Mouse (Mus musculus): Measurements from ENCODE around the gene Otoa. TPM values are rescaled to one million over a fixed set of nuclear protein-coding genes. Genes with fewer than 3 reads are reported as not detected.
A peak's percentile ranks its signal among the peaks of the same experiment; 100 is the strongest.

Gene Otoa
- polyA plus RNA-seq, 1 experiment from 2014 or later: 0.08 TPM

- DNase-seq (ENCODE audit: low spot score): no peak
- Histone ChIP-seq H3K4me1 (replicated peaks; ENCODE audit: insufficient read depth, low read length) (no peaks in the 10 kb centered on the region), H3K36me3 (ENCODE audit: insufficient read depth, low read length) (no peaks in the 10 kb centered on the region), H3K9me3 (replicated peaks; ENCODE audit: low read length) (no peaks in the 10 kb centered on the region), H3K27ac (no peak overlapping the region), H3K4me2 (ENCODE audit: low read length) (no peak overlapping the region), H3K9ac (ENCODE audit: low read depth, low read length) (no peak overlapping the region), H3K4me3 (replicated peaks; ENCODE audit: low read depth, low read length) (no peak overlapping the region), H3K27me3 (ENCODE audit: insufficient read depth, low read length) (no peaks in the 10 kb centered on the region)
- 15% methylated on average over 4 of the region's 4 CpGs for WGBS
- no peak for ATAC-seq (replicated peaks; ENCODE audit: low FRiP score, low read depth)
- no peak for TF ChIP-seq CTCF (IDR thresholded peaks at IDR 0.05; ENCODE audit: low read depth)
These were observed 4.0 kb downstream of the Otoa start for GRCm38 (mm10) chr7:121085500-121085899.

GRCm38 (mm10) chr7:121088745-121089144 is 7.3 kb downstream of the Otoa start:
- WGBS: 78% methylated on average over 5 of the region's 5 CpGs
- no peaks in the 10 kb centered on the region for H3K4me1 ChIP-seq (replicated peaks; ENCODE audit: insufficient read depth, low read length)
- no peaks in the 10 kb centered on the region for H3K27me3 ChIP-seq (ENCODE audit: insufficient read depth, low read length)
- ATAC-seq (replicated peaks; ENCODE audit: low FRiP score, low read depth) (no peak), DNase-seq (ENCODE audit: low spot score) (no peak)
- H3K9me3 ChIP-seq (replicated peaks; ENCODE audit: low read length): no peaks in the 10 kb centered on the region
- H3K36me3 ChIP-seq (ENCODE audit: insufficient read depth, low read length): no peaks in the 10 kb centered on the region
- no peak overlapping the region for H3K9ac ChIP-seq (ENCODE audit: low read depth, low read length)
- no peak overlapping the region for H3K4me3 ChIP-seq (replicated peaks; ENCODE audit: low read depth, low read length)
- no peak overlapping the region for H3K27ac ChIP-seq
- TF ChIP-seq CTCF (IDR thresholded peaks at IDR 0.05; ENCODE audit: low read depth): peak; percentile 27; the same call in 1 of the 2 replicates
- H3K4me2 ChIP-seq (ENCODE audit: low read length): no peak overlapping the region

- Histone ChIP-seq H3K27ac (no peak overlapping the region), H3K4me3 (replicated peaks; ENCODE audit: low read depth, low read length) (no peak overlapping the region), H3K27me3 (ENCODE audit: insufficient read depth, low read length) (no peaks in the 10 kb centered on the region), H3K9me3 (replicated peaks; ENCODE audit: low read length) (no peaks in the 10 kb centered on the region), H3K36me3 (ENCODE audit: insufficient read depth, low read length) (no peaks in the 10 kb centered on the region), H3K4me1 (replicated peaks; ENCODE audit: insufficient read depth, low read length) (no peaks in the 10 kb centered on the region), H3K4me2 (ENCODE audit: low read length) (no peak overlapping the region), H3K9ac (ENCODE audit: low read depth, low read length) (no peak overlapping the region)
- 78% methylated on average over 7 of the region's 7 CpGs for WGBS
- no peak for TF ChIP-seq CTCF (IDR thresholded peaks at IDR 0.05; ENCODE audit: low read depth)
- no peak for ATAC-seq (replicated peaks; ENCODE audit: low FRiP score, low read depth)
- peak; percentile 48 for DNase-seq (ENCODE audit: low spot score)
These were observed 9.3 kb downstream of the Otoa start for GRCm38 (mm10) chr7:121090748-121091147.

- no peaks in the 10 kb centered on the region for H3K27me3 ChIP-seq (ENCODE audit: insufficient read depth, low read length)
- no peaks in the 10 kb centered on the region for H3K36me3 ChIP-seq (ENCODE audit: insufficient read depth, low read length)
- ATAC-seq (replicated peaks; ENCODE audit: low FRiP score, low read depth): no peak
- no peak overlapping the region for H3K4me2 ChIP-seq (ENCODE audit: low read length)
- H3K4me1 ChIP-seq (replicated peaks; ENCODE audit: insufficient read depth, low read length): no peaks in the 10 kb centered on the region
- DNase-seq (ENCODE audit: low spot score): no peak
- H3K4me3 ChIP-seq (replicated peaks; ENCODE audit: low read depth, low read length): no peak overlapping the region
- no peak overlapping the region for H3K9ac ChIP-seq (ENCODE audit: low read depth, low read length)
- H3K9me3 ChIP-seq (replicated peaks; ENCODE audit: low read length): no peaks in the 10 kb centered on the region
- WGBS: 43% methylated on average over 4 of the region's 4 CpGs
- H3K27ac ChIP-seq: no peak overlapping the region
- no peak for TF ChIP-seq CTCF (IDR thresholded peaks at IDR 0.05; ENCODE audit: low read depth)
These were observed 11.6 kb downstream of the Otoa start for GRCm38 (mm10) chr7:121093026-121093425.

DNA sequence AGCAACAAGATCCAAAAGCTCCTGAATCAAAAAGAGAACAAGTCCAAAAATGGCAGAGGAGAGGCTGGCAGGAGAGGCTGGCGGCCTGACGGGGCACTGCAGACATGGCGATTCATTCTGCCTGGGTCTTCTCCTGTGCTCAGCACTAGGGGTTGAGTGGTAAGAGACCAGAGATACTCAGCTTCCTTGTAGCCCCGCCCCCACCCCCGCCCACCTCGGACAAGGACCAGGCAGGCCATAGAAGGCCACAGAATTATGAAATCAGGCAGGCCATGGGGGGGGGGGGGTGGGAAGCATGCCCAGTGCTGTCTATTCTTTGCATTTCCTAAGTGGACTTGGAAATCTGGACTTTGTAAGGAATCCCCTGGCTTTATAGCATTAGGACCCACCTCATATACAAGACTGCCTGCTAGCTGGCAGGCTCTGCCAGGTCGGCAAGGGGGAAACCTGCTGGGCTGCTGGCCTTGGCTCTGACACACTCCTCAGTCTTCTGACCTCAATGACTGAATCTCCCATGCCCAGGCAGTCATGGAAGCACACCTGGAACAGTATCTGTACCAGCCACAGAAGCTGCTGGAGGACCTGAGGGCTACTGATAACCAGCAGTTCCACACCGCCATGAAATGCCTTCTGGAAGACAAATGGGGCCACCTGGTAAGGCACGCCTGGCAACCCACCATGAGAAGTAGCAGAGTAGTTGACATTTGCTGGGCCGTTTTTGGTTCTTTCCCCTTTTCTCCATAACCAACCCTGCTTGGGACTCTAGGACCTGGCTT is 17.4 kb downstream of the Otoa start:
- H3K27me3 ChIP-seq (ENCODE audit: insufficient read depth, low read length): no peaks in the 10 kb centered on the region
- no peak overlapping the region for H3K4me2 ChIP-seq (ENCODE audit: low read length)
- H3K9ac ChIP-seq (ENCODE audit: low read depth, low read length): no peak overlapping the region
- no peak overlapping the region for H3K27ac ChIP-seq
- H3K4me1 ChIP-seq (replicated peaks; ENCODE audit: insufficient read depth, low read length): no peaks in the 10 kb centered on the region
- no peak for TF ChIP-seq CTCF (IDR thresholded peaks at IDR 0.05; ENCODE audit: low read depth)
- 76% methylated on average over 10 of the region's 10 CpGs for WGBS
- no peaks in the 10 kb centered on the region for H3K9me3 ChIP-seq (replicated peaks; ENCODE audit: low read length)
- no peak overlapping the region for H3K4me3 ChIP-seq (replicated peaks; ENCODE audit: low read depth, low read length)
- ATAC-seq (replicated peaks; ENCODE audit: low FRiP score, low read depth) (no peak), DNase-seq (ENCODE audit: low spot score) (no peak)
- no peaks in the 10 kb centered on the region for H3K36me3 ChIP-seq (ENCODE audit: insufficient read depth, low read length)

- Histone ChIP-seq H3K9me3 (replicated peaks; ENCODE audit: low read length) (no peaks in the 10 kb centered on the region), H3K27ac (no peak overlapping the region), H3K4me1 (replicated peaks; ENCODE audit: insufficient read depth, low read length) (no peaks in the 10 kb centered on the region), H3K27me3 (ENCODE audit: insufficient read depth, low read length) (no peaks in the 10 kb centered on the region), H3K4me2 (ENCODE audit: low read length) (no peak overlapping the region), H3K36me3 (ENCODE audit: insufficient read depth, low read length) (no peaks in the 10 kb centered on the region), H3K4me3 (replicated peaks; ENCODE audit: low read depth, low read length) (no peak overlapping the region), H3K9ac (ENCODE audit: low read depth, low read length) (no peak overlapping the region)
- 44% methylated on average over 3 of the region's 3 CpGs for WGBS
- no peak for TF ChIP-seq CTCF (IDR thresholded peaks at IDR 0.05; ENCODE audit: low read depth)
- ATAC-seq (replicated peaks; ENCODE audit: low FRiP score, low read depth) (no peak), DNase-seq (ENCODE audit: low spot score) (no peak)
These were observed 26.4 kb downstream of the Otoa start for GRCm38 (mm10) chr7:121107851-121108250.
